Mouse (Mus musculus) C2C12 (cell line): ENCODE data around the gene Prr12.

Source experiments
- CEBPB ChIP-seq: IDR thresholded peaks from one replicate; pipeline ENCODE4 v1.6.1; 2011; ENCODE audit warnings: low read depth, mild to moderate bottlenecking, control low read depth, moderate library complexity
- CTCF ChIP-seq: IDR thresholded peaks from one replicate; pipeline ENCODE4 v1.5.1; 2011; ENCODE audit not compliant: control insufficient read depth, insufficient read depth, insufficient read length
- MAX ChIP-seq: IDR thresholded peaks from one replicate; pipeline ENCODE4 v1.6.1; 2011; ENCODE audit warnings: mild to moderate bottlenecking, control low read depth
- MYOD1 ChIP-seq: IDR thresholded peaks from one replicate; pipeline ENCODE4 v1.6.1; 2011; ENCODE audit warnings: low read depth; ENCODE audit not compliant: control insufficient read depth, insufficient read length
- MYOG ChIP-seq: IDR thresholded peaks from one replicate; pipeline ENCODE4 v1.6.1; 2011; ENCODE audit not compliant: control insufficient read depth, insufficient read length; ENCODE audit errors: extremely low read depth
- USF1 ChIP-seq: IDR thresholded peaks from one replicate; pipeline ENCODE4 v1.6.1; 2011; ENCODE audit warnings: low read depth, mild to moderate bottlenecking, control low read depth, moderate library complexity

DNA sequence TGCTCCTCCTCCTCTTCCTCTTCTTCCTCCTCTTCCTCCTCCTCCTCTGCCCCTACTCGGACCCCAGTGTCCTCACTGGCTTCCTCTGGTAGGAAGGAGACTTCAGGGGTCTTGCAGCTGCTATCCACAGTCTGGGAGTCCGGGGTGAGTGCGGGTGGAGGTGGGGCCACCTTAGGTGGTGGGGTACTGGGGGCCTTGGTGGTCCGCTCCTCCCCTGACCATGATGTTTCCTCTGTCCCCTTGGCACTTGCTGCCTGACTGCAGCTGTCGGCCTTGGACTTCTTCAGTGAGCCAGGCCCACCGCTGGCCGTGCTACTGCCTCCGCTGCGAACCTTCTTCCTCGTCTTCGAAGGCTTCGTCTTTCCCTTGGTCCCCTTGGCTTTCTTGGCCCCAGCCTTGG, 46.2 kb downstream of the Prr12 start:
- TF ChIP-seq CTCF (no peak), MAX (no peak), USF1 (no peak), MYOG (no peak), MYOD1 (no peak), CEBPB (no peak)
